Mouse (Mus musculus) left cerebral cortex, adult 8-10 months (tissue): ENCODE measurements around the gene Dazap1. TPM values are rescaled to one million over a fixed set of nuclear protein-coding genes. Genes with fewer than 3 reads are reported as not detected.

Experiments used
- DNase-seq, 2 experiments: peaks; one replicate each; pipeline ENCODE4 v3.0.0; 2022; ENCODE audit warnings: low spot score in 2 of 2
- total RNA-seq, 4 experiments: library from RNA; stranded (reverse); gene quantifications; 2 replicates each; pipeline ENCODE4 v1.2.4; 2022

The Dazap1 gene
- total RNA-seq, 4 experiments from 2014 or later, result 76.4 to 90.1 (median 83.5) TPM

GRCm38 (mm10) chr10:80271186-80271843 lies 10.0 kb downstream of the Dazap1 start:
- DNase-seq, result no peak

GRCm38 (mm10) chr10:80271870-80272585 lies 10.7 kb downstream of the Dazap1 start:
- no peak for DNase-seq

- DNase-seq, result no peak
These were observed 12.6 kb downstream of the Dazap1 start for GRCm38 (mm10) chr10:80273847-80274246.

GRCm38 (mm10) chr10:80276238-80276637 lies 15.0 kb downstream of the Dazap1 start:
- no peak for DNase-seq

- no peak for DNase-seq
These were observed 17.1 kb downstream of the Dazap1 start for GRCm38 (mm10) chr10:80278390-80278789.

GRCm38 (mm10) chr10:80279273-80279672 lies 18.0 kb downstream of the Dazap1 start:
- no peak for DNase-seq

GRCm38 (mm10) chr10:80281304-80281703 lies 20.0 kb downstream of the Dazap1 start:
- DNase-seq, result no peak

GRCm38 (mm10) chr10:80281921-80282371 lies 20.7 kb downstream of the Dazap1 start:
- no peak for DNase-seq

GRCm38 (mm10) chr10:80282481-80283441 lies 21.5 kb downstream of the Dazap1 start:
- DNase-seq, result no peak

GRCm38 (mm10) chr10:80285222-80286070 lies 24.2 kb downstream of the Dazap1 start:
- DNase-seq, result no peak

- no peak for DNase-seq
These were observed 26.8 kb downstream of the Dazap1 start for GRCm38 (mm10) chr10:80288097-80288496.

- no peak for DNase-seq
These were observed 27.4 kb downstream of the Dazap1 start for GRCm38 (mm10) chr10:80288657-80289056.

- peak; percentile 81 to 91 for DNase-seq
These were observed 31.2 kb downstream of the Dazap1 start, which contains the start of gene Rps15 for GRCm38 (mm10) chr10:80292251-80293146. TSS of gene Rps15 (plus strand) at chr10:80292453.

- DNase-seq, result no peak
These were observed 32.0 kb downstream of the Dazap1 start for GRCm38 (mm10) chr10:80293325-80293724.

GRCm38 (mm10) chr10:80294311-80294710 lies 33.0 kb downstream of the Dazap1 start:
- no peak for DNase-seq

- no peak for DNase-seq
These were observed 33.6 kb downstream of the Dazap1 start for GRCm38 (mm10) chr10:80294788-80295303.

- DNase-seq, result peak; percentile 71
These were observed 34.5 kb downstream of the Dazap1 start, which contains the start of gene Apc2 for GRCm38 (mm10) chr10:80295618-80296425. TSS of gene Apc2 (plus strand) at chr10:80295977.

- DNase-seq, result no peak
These were observed 35.5 kb downstream of the Dazap1 start for GRCm38 (mm10) chr10:80296824-80297223.
